Mouse (Mus musculus): ENCODE measurements around the gene Slc2a4. TPM values are rescaled to one million over a fixed set of nuclear protein-coding genes. Genes with fewer than 3 reads are reported as not detected.

Gene Slc2a4
- 34.1 and 35.7 TPM in 2 replicates for polyA plus RNA-seq (2016; fragmentation: Nextera tagmentation; extraction: Ambion mirVana)

- Histone ChIP-seq H3K4me3 (replicated peaks) (peak within 1 kb of the TSS; percentile 57), H3K27ac (peak within 1 kb of the TSS; percentile 96), H3K27me3 (no peaks in the 10 kb centered on the region), H3K4me1 (replicated peaks) (peaks cover 24% of the 10 kb centered on the region), H3K9me3 (no peaks in the 10 kb centered on the region), H3K9ac (replicated peaks) (peak within 1 kb of the TSS; percentile 74), H3K4me2 (peak within 1 kb of the TSS; percentile 80), H3K36me3 (peaks cover 32% of the 10 kb centered on the region)
- ATAC-seq (ENCODE audit: insufficient number of reproducible peaks, insufficient read depth, low FRiP score, low TSS enrichment, low read depth) = peak; percentile 93
- under 1% methylated on average over 34 of the region's 34 CpGs for WGBS
Measured at GRCm38 (mm10) chr11:69948066-69948762, at the start of gene Slc2a4. Slc2a4 (minus strand) TSS chr11:69948188.

DNA sequence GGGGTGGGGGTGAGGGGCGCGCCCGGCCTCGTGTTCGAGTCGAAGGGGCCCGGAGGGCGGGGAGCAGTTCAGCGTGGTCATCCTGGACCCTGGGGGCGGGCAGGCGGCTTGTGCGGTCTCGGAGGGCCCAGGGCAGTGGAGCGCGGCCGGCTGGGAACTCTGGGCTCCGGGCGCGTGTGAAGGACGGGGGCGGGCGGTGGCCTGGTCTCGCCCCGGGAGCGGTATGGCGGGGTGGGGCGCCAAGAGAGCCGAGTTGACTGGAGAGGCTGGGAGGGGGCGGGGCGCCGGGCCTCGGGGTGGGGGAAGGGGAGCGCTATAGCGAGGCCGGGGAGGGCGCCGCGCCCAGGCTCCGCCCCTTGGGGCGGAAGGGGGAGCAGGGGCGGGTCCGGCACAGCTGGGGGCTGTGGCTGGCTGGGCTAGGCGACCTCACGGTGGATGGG is 49.1 kb upstream of the Slc2a4 start:
- Histone ChIP-seq H3K36me3 (peaks cover 49% of the 10 kb centered on the region), H3K27ac (peak overlapping the region; percentile 99), H3K27me3 (no peaks in the 10 kb centered on the region), H3K9me3 (no peaks in the 10 kb centered on the region), H3K9ac (replicated peaks) (peak overlapping the region; percentile 96), H3K4me3 (replicated peaks) (peak overlapping the region; percentile 92), H3K4me2 (peak overlapping the region; percentile 58), H3K4me1 (replicated peaks) (peaks cover 42% of the 10 kb centered on the region)
- WGBS = under 1% methylated on average over 39 of the region's 44 CpGs
- peak; percentile 34 for ATAC-seq (ENCODE audit: insufficient number of reproducible peaks, insufficient read depth, low FRiP score, low TSS enrichment, low read depth)

- ATAC-seq (ENCODE audit: insufficient number of reproducible peaks, insufficient read depth, low FRiP score, low TSS enrichment, low read depth) = no peak
- H3K9ac ChIP-seq (replicated peaks) = peak overlapping the region; percentile 96
- H3K27ac ChIP-seq = peak overlapping the region; percentile 99
- H3K4me1 ChIP-seq (replicated peaks) = peaks cover 35% of the 10 kb centered on the region
- peak overlapping the region; percentile 92 for H3K4me3 ChIP-seq (replicated peaks)
- H3K36me3 ChIP-seq = peaks cover 49% of the 10 kb centered on the region
- H3K4me2 ChIP-seq = peak overlapping the region; percentile 58
- no peaks in the 10 kb centered on the region for H3K9me3 ChIP-seq
- H3K27me3 ChIP-seq = no peaks in the 10 kb centered on the region
- 1% methylated on average over 66 of the region's 66 CpGs for WGBS
Measured at GRCm38 (mm10) chr11:69996161-69997061, 48.4 kb upstream of the Slc2a4 start.

- H3K4me3 ChIP-seq (replicated peaks) = peak within 1 kb of the TSS; percentile 92
- H3K9me3 ChIP-seq = no peaks in the 10 kb centered on the region
- ATAC-seq (ENCODE audit: insufficient number of reproducible peaks, insufficient read depth, low FRiP score, low TSS enrichment, low read depth) = peak; percentile 83
- H3K4me2 ChIP-seq = peak within 1 kb of the TSS; percentile 58
- no peaks in the 10 kb centered on the region for H3K27me3 ChIP-seq
- H3K4me1 ChIP-seq (replicated peaks) = peaks cover 34% of the 10 kb centered on the region
- peak within 1 kb of the TSS; percentile 96 for H3K9ac ChIP-seq (replicated peaks)
- WGBS = under 1% methylated on average over 35 of the region's 36 CpGs
- H3K27ac ChIP-seq = peak within 1 kb of the TSS; percentile 99
- H3K36me3 ChIP-seq = peaks cover 49% of the 10 kb centered on the region
Measured at GRCm38 (mm10) chr11:69995391-69995960, 47.5 kb upstream of the Slc2a4 start, which contains the start of gene Phf23. Phf23 (plus strand) TSS chr11:69995777.

- H3K27ac ChIP-seq = no peak overlapping the region
- no peaks in the 10 kb centered on the region for H3K9me3 ChIP-seq
- no peak overlapping the region for H3K9ac ChIP-seq (replicated peaks)
- peaks cover 33% of the 10 kb centered on the region for H3K4me1 ChIP-seq (replicated peaks)
- H3K27me3 ChIP-seq = no peaks in the 10 kb centered on the region
- H3K4me2 ChIP-seq = peak overlapping the region; percentile 58
- H3K4me3 ChIP-seq (replicated peaks) = peak overlapping the region; percentile 92
- H3K36me3 ChIP-seq = peaks cover 52% of the 10 kb centered on the region
- ATAC-seq (ENCODE audit: insufficient number of reproducible peaks, insufficient read depth, low FRiP score, low TSS enrichment, low read depth) = no peak
- 82% methylated on average over 11 of the region's 11 CpGs for WGBS
Measured at GRCm38 (mm10) chr11:69994401-69995090, 46.6 kb upstream of the Slc2a4 start.

DNA sequence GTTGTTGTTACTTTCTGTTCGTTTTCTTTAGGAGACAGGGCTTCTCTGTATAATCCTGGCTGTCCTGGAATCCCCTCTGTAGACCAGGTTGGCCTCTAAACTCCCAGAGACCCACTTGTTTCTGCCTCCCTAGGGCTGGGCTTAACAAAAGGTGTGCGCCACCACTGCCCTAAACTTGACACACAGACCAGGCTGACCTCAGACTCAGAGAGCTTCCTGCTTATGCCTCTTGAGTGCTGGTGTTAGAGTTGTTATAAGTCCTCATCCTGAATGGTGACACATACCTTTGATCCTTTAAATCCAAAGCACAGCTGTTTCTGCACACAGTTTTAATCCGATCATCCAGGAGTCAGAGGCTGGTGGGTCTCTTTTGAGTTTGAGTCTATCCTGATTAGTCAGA is 44.9 kb upstream of the Slc2a4 start:
- Histone ChIP-seq H3K9ac (replicated peaks) (peak overlapping the region; percentile 45; the same call in 1 of the 2 replicates), H3K4me3 (replicated peaks) (peak overlapping the region; percentile 63; the same call in 1 of the 2 replicates), H3K4me1 (replicated peaks) (peaks cover 20% of the 10 kb centered on the region), H3K4me2 (peak overlapping the region; percentile 64), H3K36me3 (peaks cover 52% of the 10 kb centered on the region), H3K9me3 (no peaks in the 10 kb centered on the region), H3K27ac (no peak overlapping the region), H3K27me3 (no peaks in the 10 kb centered on the region)
- 88% methylated on average over 3 of the region's 3 CpGs for whole genome bisulfite sequencing
- ATAC-seq (ENCODE audit: insufficient number of reproducible peaks, insufficient read depth, low FRiP score, low TSS enrichment, low read depth) = no peak

DNA sequence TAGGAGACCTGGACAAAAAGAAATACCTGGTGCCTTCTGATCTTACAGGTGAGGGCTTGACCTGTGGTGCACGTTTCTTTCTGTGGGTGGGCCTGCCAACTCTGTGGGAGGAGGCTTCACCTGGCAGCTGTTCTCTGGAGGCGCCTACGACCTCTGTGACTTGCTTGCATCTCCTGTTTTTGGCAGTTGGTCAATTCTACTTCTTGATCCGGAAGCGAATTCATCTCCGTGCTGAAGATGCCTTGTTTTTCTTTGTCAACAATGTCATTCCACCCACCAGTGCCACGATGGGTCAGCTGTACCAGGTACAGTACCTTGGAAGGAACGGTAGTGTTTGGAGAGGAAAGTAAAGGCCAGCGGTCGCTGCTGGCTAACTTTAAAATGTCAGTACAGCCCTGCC is 44.4 kb upstream of the Slc2a4 start:
- no peak overlapping the region for H3K27ac ChIP-seq
- peaks cover 15% of the 10 kb centered on the region for H3K4me1 ChIP-seq (replicated peaks)
- peak overlapping the region; percentile 45 for H3K9ac ChIP-seq (replicated peaks)
- no peak for ATAC-seq (ENCODE audit: insufficient number of reproducible peaks, insufficient read depth, low FRiP score, low TSS enrichment, low read depth)
- 86% methylated on average over 10 of the region's 10 CpGs for WGBS
- H3K36me3 ChIP-seq = peaks cover 52% of the 10 kb centered on the region
- H3K4me2 ChIP-seq = peak overlapping the region; percentile 64
- no peaks in the 10 kb centered on the region for H3K27me3 ChIP-seq
- peak overlapping the region; percentile 63 for H3K4me3 ChIP-seq (replicated peaks)
- H3K9me3 ChIP-seq = no peaks in the 10 kb centered on the region

DNA sequence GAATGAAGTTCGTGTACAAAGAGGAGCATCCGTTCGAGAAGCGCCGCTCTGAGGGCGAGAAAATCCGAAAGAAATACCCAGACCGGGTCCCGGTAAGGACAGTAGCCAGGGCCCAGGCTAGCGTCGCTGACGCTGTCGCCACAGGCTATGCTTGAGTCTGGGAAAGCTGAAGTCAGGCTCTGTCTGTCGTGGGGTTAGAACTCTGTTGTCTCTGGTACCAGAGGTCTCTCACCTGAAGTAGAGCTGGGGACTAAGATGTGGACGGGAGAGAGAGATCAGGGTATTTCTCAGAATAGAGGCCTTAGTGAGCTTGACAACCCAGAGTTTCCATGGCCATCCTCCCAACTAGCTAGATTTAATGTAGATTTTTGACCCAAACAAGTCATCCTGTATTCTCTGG is 43.7 kb upstream of the Slc2a4 start:
- Histone ChIP-seq H3K9me3 (no peaks in the 10 kb centered on the region), H3K4me3 (replicated peaks) (peak overlapping the region; percentile 63), H3K4me1 (replicated peaks) (peaks cover 15% of the 10 kb centered on the region), H3K27me3 (no peaks in the 10 kb centered on the region), H3K9ac (replicated peaks) (peak overlapping the region; percentile 82), H3K4me2 (peak overlapping the region; percentile 64), H3K27ac (peak overlapping the region; percentile 92), H3K36me3 (peaks cover 59% of the 10 kb centered on the region)
- ATAC-seq (ENCODE audit: insufficient number of reproducible peaks, insufficient read depth, low FRiP score, low TSS enrichment, low read depth) = no peak
- WGBS = under 1% methylated on average over 15 of the region's 15 CpGs

DNA sequence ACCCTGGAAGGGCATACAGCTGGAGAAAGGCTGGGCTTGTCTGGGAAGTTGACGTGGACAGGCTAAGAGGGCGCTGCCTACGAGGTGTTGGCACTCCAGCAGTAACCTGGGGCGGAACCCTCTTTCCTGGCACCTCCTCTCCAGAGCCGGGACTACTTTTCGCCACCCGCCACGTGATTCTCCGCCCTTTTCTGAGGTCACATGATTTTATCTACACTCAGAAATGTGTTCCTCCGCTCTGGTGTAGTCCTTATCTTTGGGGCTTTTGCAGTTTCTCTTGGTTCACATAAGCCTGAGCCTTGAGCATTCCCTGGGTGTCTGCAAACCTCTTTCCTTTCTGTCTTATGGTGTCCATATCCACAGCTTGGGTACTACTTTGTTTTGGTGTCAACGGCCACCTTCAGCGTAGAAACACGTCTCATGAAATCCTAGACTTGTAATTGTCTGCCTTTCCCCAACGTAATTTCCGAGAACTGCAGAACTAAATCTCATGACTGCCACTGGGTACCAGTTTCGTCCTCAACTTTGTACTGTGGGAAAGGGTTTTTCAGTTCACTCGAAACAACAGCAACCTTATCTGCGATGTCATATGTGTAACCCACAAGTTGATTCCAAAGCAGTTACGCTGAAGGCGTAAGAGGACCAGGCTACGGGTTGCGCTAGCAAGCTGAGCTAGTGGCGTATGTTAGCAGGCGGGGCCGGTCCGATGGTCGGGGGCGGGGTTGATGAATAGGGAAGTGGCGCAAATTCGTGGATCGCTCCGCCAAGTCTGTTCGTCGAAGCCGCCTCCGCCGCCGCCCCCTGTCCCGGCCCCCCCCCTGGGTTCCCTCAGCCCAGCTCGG is 43.1 kb upstream of the Slc2a4 start, which contains the start of gene Gabarap:
Gene Gabarap (plus strand): TSS at position 294 of the 842 bp plus-strand sequence.
- Histone ChIP-seq H3K4me2 (peak within 1 kb of the TSS; percentile 64), H3K9me3 (no peaks in the 10 kb centered on the region), H3K9ac (replicated peaks) (peak within 1 kb of the TSS; percentile 82), H3K27me3 (no peaks in the 10 kb centered on the region), H3K4me1 (replicated peaks) (peaks cover 15% of the 10 kb centered on the region), H3K4me3 (replicated peaks) (peak within 1 kb of the TSS; percentile 63), H3K27ac (peak within 1 kb of the TSS; percentile 92), H3K36me3 (peaks cover 65% of the 10 kb centered on the region)
- ATAC-seq (ENCODE audit: insufficient number of reproducible peaks, insufficient read depth, low FRiP score, low TSS enrichment, low read depth) = 0 out of 2 replicates have a peak, but pooled peaks have one; percentile 53
- 1% methylated on average over 40 of the region's 40 CpGs for WGBS

- WGBS = 93% methylated on average over 8 of the region's 8 CpGs
- H3K4me3 ChIP-seq (replicated peaks) = no peak overlapping the region
- no peak overlapping the region for H3K4me2 ChIP-seq
- no peak overlapping the region for H3K9ac ChIP-seq (replicated peaks)
- ATAC-seq (ENCODE audit: insufficient number of reproducible peaks, insufficient read depth, low FRiP score, low TSS enrichment, low read depth) = peak; percentile 50; the same call in 1 of the 2 replicates
- H3K27ac ChIP-seq = peak overlapping the region; percentile 92
- H3K9me3 ChIP-seq = no peaks in the 10 kb centered on the region
- H3K27me3 ChIP-seq = no peaks in the 10 kb centered on the region
- H3K36me3 ChIP-seq = peaks cover 76% of the 10 kb centered on the region
- H3K4me1 ChIP-seq (replicated peaks) = peaks cover 15% of the 10 kb centered on the region
Measured at GRCm38 (mm10) chr11:69989949-69990348, 42.0 kb upstream of the Slc2a4 start.
